Mouse (Mus musculus) forebrain, embryonic 11.5 days (tissue): ENCODE measurements around the gene Gm3839. TPM values are rescaled to one million over a fixed set of nuclear protein-coding genes. Genes with fewer than 3 reads are reported as not detected.

Source experiments
- ATAC-seq: fragments of 200-750 bp; cut with Nextera tagmentation; replicated peaks from 2 replicates; pipeline ENCODE4 v1.8.0; 2017; ENCODE audit warnings: moderate TSS enrichment; ENCODE audit not compliant: low FRiP score
- DNase-seq: peaks from one replicate; pipeline ENCODE4 v3.0.0-alpha.2; 2017; ENCODE audit warnings: low spot score
- H3K27ac ChIP-seq: fragments of 300-500 bp; sonication (generic); 2 replicates; pipeline ENCODE4 v1.5.1; 2014; ENCODE audit warnings: low read depth, low read length
- H3K27me3 ChIP-seq: fragments of 300-500 bp; sonication (generic); 2 replicates; pipeline ENCODE4 v1.6.1; 2014; ENCODE audit warnings: mild to moderate bottlenecking, low read length, mixed read lengths; ENCODE audit not compliant: control insufficient read depth, insufficient read depth
- H3K36me3 ChIP-seq: fragments of 300-500 bp; sonication (generic); 2 replicates; pipeline ENCODE4 v1.6.1; 2014; ENCODE audit warnings: mild to moderate bottlenecking, low read length, moderate library complexity, mixed read lengths; ENCODE audit not compliant: control insufficient read depth, insufficient read depth
- H3K4me1 ChIP-seq: fragments of 300-500 bp; sonication (generic); replicated peaks from 2 replicates; pipeline ENCODE4 v1.6.1; 2014; ENCODE audit warnings: low read length, mixed read lengths; ENCODE audit not compliant: control insufficient read depth, insufficient read depth
- H3K4me2 ChIP-seq: fragments of 300-500 bp; sonication (generic); 2 replicates; pipeline ENCODE4 v1.6.1; 2014; ENCODE audit warnings: low read depth, mild to moderate bottlenecking, low read length, moderate library complexity, mixed read lengths; ENCODE audit not compliant: severe bottlenecking
- H3K4me3 ChIP-seq: fragments of 300-500 bp; sonication (generic); 2 replicates; pipeline ENCODE4 v1.5.1; 2014; ENCODE audit warnings: low read depth, low read length
- H3K9ac ChIP-seq: fragments of 300-500 bp; sonication (generic); 2 replicates; pipeline ENCODE4 v1.6.1; 2014; ENCODE audit warnings: low read length
- H3K9me3 ChIP-seq: fragments of 300-500 bp; sonication (generic); 2 replicates; pipeline ENCODE4 v1.6.1; 2016; ENCODE audit warnings: low read length, mixed read lengths; ENCODE audit not compliant: control insufficient read depth
- WGBS: fragments of 180-500 bp; shearing (Covaris S2); extraction: QIAGEN DNeasy Blood & Tissue Kit; methylation state at CpG from one replicate; pipeline ENCODE4 v1.1.7; 2014; 5-methylcytosine and 5-hydroxymethylcytosine counted together
- microRNA-seq: library from miRNA; unstranded; fragments of <30 nt; microRNA quantifications from one replicate; pipeline ENCODE4, GENCODE M21; 2016; ENCODE audit not compliant: insufficient number of aligned reads
- polyA plus RNA-seq: library from polyadenylated mRNA; unstranded; fragments of >200 nt; fragmentation: Nextera tagmentation; extraction: Ambion mirVana; gene quantifications from 2 replicates; pipeline ENCODE4 v1.2.1, GENCODE M21; 2014

Gene Gm3839
- polyA plus RNA-seq, 1 experiment from 2014 or later: 2.3 TPM

DNA sequence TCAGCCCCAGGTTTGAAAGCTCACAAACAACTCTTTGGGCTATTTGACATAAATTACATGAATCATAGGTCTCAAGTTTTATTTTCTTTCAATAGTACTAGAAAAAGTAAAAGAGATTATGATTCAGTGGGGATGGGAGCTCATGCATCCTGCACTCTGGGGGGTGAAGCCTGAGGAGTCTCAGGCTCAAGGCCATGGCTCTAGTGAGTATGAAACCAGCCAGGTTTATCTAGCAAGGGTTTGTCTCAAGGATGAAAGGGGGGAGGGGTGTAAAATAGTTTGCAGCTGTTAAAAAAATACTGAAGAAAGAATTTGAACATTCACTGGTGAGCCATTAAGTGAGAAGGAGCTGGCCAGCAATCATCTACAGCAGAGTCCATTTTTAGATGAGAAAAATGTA is 108.5 kb downstream of the Gm3839 start:
- Histone ChIP-seq H3K9me3 (no peaks in the 10 kb centered on the region), H3K36me3 (no peaks in the 10 kb centered on the region), H3K4me1 (no peaks in the 10 kb centered on the region), H3K27ac (no peak overlapping the region), H3K4me2 (no peak overlapping the region), H3K27me3 (no peaks in the 10 kb centered on the region), H3K9ac (no peak overlapping the region), H3K4me3 (no peak overlapping the region)
- no peak for ATAC-seq
- DNase-seq: no peak

DNA sequence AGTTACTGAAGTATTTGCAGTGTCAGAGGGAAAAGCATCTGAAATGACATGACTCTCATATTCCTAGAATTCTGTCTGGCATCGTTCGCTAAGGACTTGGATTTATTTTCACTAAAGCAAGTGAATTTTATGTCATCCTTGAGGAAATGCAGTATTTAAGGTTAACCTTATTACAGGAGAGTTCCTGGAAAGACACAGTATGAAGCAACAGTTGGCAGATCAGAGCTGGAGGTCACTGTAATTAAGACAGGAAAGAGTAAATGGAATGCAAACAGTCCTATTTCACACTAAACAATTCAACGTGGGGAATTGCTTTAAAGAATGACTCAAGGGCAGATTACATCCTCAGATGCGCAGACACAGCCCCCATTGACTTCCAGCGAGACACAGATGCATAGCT is 112.0 kb downstream of the Gm3839 start:
- ATAC-seq: no peak
- DNase-seq: no peak
- 59% methylated on average over 5 of the region's 5 CpGs for WGBS
- Histone ChIP-seq H3K36me3 (no peaks in the 10 kb centered on the region), H3K9me3 (no peaks in the 10 kb centered on the region), H3K9ac (no peak overlapping the region), H3K27ac (no peak overlapping the region), H3K27me3 (no peaks in the 10 kb centered on the region), H3K4me3 (no peak overlapping the region), H3K4me2 (no peak overlapping the region), H3K4me1 (no peaks in the 10 kb centered on the region)

DNA sequence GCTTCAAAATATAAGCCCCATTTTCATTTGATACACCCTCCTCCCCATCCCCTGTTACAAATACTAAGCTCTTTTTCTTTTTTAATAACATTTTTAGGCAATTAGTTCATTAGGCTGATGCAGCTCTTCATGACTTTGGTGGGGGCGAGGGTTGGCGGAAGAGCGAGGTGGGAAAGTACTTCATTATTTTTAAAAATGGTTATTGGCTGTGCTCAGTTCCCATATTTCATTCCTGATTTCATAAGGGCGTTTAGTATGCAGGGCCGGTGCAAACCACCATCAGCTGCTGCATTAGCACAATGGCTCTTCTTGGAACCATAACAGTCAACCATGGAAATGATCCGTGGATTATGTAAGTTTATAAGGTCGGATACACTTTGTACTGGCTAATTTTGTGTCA is 124.4 kb downstream of the Gm3839 start:
- H3K4me1 ChIP-seq: no peaks in the 10 kb centered on the region
- H3K27me3 ChIP-seq: no peaks in the 10 kb centered on the region
- H3K9me3 ChIP-seq: no peaks in the 10 kb centered on the region
- no peak overlapping the region for H3K4me2 ChIP-seq
- no peak for ATAC-seq
- H3K36me3 ChIP-seq: no peaks in the 10 kb centered on the region
- H3K27ac ChIP-seq: no peak overlapping the region
- WGBS: 92% methylated on average over 7 of the region's 7 CpGs
- no peak overlapping the region for H3K9ac ChIP-seq
- H3K4me3 ChIP-seq: no peak overlapping the region
- DNase-seq: no peak

Small RNA genes lying within 50 kb of the gene (microRNA-seq; reads per million reads assigned to microRNA genes)
- gene Mir5124b: not detected

Other genes starting within 250 kb of the Gm3839 start
- gene Fhit, start 194.7 kb downstream of the Gm3839 start, polyA plus RNA-seq: 2.2 and 2.3 TPM in 2 replicates
- 48.0 and 51.3 TPM in 2 replicates for gene Ptprg, start 196.8 kb upstream of the Gm3839 start, polyA plus RNA-seq